Mouse (Mus musculus) gastrocnemius, adult 8-10 months (tissue): Measurements from ENCODE around the gene Tfb2m. TPM values are rescaled to one million over a fixed set of nuclear protein-coding genes. Genes with fewer than 3 reads are reported as not detected.

Experiments
- DNase-seq, 2 experiments: peaks; one replicate each; pipeline ENCODE4 v3.0.0; 2022; ENCODE audit warnings: low spot score in 2 of 2
- total RNA-seq, 4 experiments: library from RNA; stranded (reverse); gene quantifications; 2 replicates each; pipeline ENCODE4 v1.2.4; 2022

Gene Tfb2m
- total RNA-seq, 4 experiments from 2014 or later: 43.9 to 55.9 (median 46.5) TPM

GRCm38 (mm10) chr1:179559446-179560194 lies 13.6 kb upstream of the Tfb2m start:
- no peak for DNase-seq

GRCm38 (mm10) chr1:179556921-179557320 lies 10.9 kb upstream of the Tfb2m start:
- DNase-seq: no peak

GRCm38 (mm10) chr1:179553949-179554347 lies 7.9 kb upstream of the Tfb2m start:
- no peak for DNase-seq

- DNase-seq: no peak
These were observed 7.3 kb upstream of the Tfb2m start for GRCm38 (mm10) chr1:179553197-179553948.

- DNase-seq: no peak
These were observed 6.7 kb upstream of the Tfb2m start for GRCm38 (mm10) chr1:179552751-179553150.

GRCm38 (mm10) chr1:179551921-179552320 lies 5.9 kb upstream of the Tfb2m start:
- DNase-seq: no peak

GRCm38 (mm10) chr1:179551336-179551735 lies 5.3 kb upstream of the Tfb2m start:
- no peak for DNase-seq

GRCm38 (mm10) chr1:179548996-179549752 lies 3.1 kb upstream of the Tfb2m start:
- no peak for DNase-seq

- DNase-seq: no peak
These were observed 2.2 kb upstream of the Tfb2m start for GRCm38 (mm10) chr1:179548220-179548619.

- DNase-seq: no peak
These were observed 1.1 kb upstream of the Tfb2m start for GRCm38 (mm10) chr1:179547176-179547575.

GRCm38 (mm10) chr1:179546551-179546917 lies 467 bp upstream of the Tfb2m start:
- no peak for DNase-seq

GRCm38 (mm10) chr1:179541502-179541901 lies 4.6 kb downstream of the Tfb2m start:
- DNase-seq: no peak

GRCm38 (mm10) chr1:179539887-179540286 lies 6.2 kb downstream of the Tfb2m start:
- no peak for DNase-seq

- no peak for DNase-seq
These were observed 7.0 kb downstream of the Tfb2m start for GRCm38 (mm10) chr1:179539054-179539453.

- DNase-seq: no peak
These were observed 26.2 kb downstream of the Tfb2m start for GRCm38 (mm10) chr1:179519901-179520300.

- DNase-seq: peak; percentile 61 to 71
These were observed 28.2 kb downstream of the Tfb2m start, which contains the start of gene Smyd3 for GRCm38 (mm10) chr1:179517713-179518465. Gene Smyd3, minus strand, starts transcription at chr1:179518041.

- DNase-seq: no peak
These were observed 28.9 kb downstream of the Tfb2m start for GRCm38 (mm10) chr1:179516941-179517712.

GRCm38 (mm10) chr1:179511895-179512294 lies 34.2 kb downstream of the Tfb2m start:
- no peak for DNase-seq

- DNase-seq: no peak
These were observed 35.3 kb downstream of the Tfb2m start for GRCm38 (mm10) chr1:179510546-179511340.
